ENCODE assay signal across 25 mouse cellular contexts in genomic region chrX:140822295-140822694, GRCm38 (mm10). TPM values are rescaled to one million over a fixed set of nuclear protein-coding genes. Genes with fewer than 3 reads are reported as not detected.
DNase-seq lines count a peak whose midpoint lies in the region; ATAC-seq and TF ChIP-seq lines count a peak whose summit lies in the region.
"Had no signal": no experiment of that assay in that cellular context is flagged by ENCODE, and none has a peak within 500 bp of the region (broad histone marks: within the 10 kb centered on the region; RNA-seq: fewer than 3 reads in every experiment).

No protein-coding gene starts in this region.

- peak overlapping the region; percentile 12; the same call in 1 of the 2 replicates for H3K4me2 ChIP-seq in lung, embryonic 14.5 days
- H3K4me2 ChIP-seq in lung, embryonic 16.5 days (ENCODE audit: low read depth, low read length) = peak overlapping the region; percentile 27
- peak overlapping the region; percentile 24; the same call in 1 of the 2 replicates for H3K4me2 ChIP-seq in stomach, embryonic 16.5 days (ENCODE audit: low read depth, low read length)
- no peak overlapping the region for H3K4me2 ChIP-seq in stomach, postnatal 0 days (replicated peaks; ENCODE audit: low read depth)
- H3K4me2 ChIP-seq: embryonic facial prominence, embryonic 13.5 days; embryonic facial prominence, embryonic 15.5 days; forebrain, embryonic 12.5 days had no signal

- H3K9ac ChIP-seq in lung, embryonic 14.5 days = no peak overlapping the region
- no peak overlapping the region for H3K9ac ChIP-seq in lung, embryonic 16.5 days (ENCODE audit: low read length)
- H3K9ac ChIP-seq in stomach, embryonic 16.5 days (ENCODE audit: low read length) = no peak overlapping the region
- no peak overlapping the region for H3K9ac ChIP-seq in stomach, postnatal 0 days (ENCODE audit: low read length)
- H3K9ac ChIP-seq: embryonic facial prominence, embryonic 13.5 days; embryonic facial prominence, embryonic 15.5 days; forebrain, embryonic 12.5 days had no signal

- H3K36me3 ChIP-seq in lung, embryonic 14.5 days (ENCODE audit: insufficient read depth) = no peaks in the 10 kb centered on the region
- no peaks in the 10 kb centered on the region for H3K36me3 ChIP-seq in lung, embryonic 16.5 days (ENCODE audit: control insufficient read depth, insufficient read depth, low read length)
- H3K36me3 ChIP-seq in stomach, embryonic 16.5 days (ENCODE audit: control insufficient read depth, insufficient read depth, low read length) = no peaks in the 10 kb centered on the region
- no peaks in the 10 kb centered on the region for H3K36me3 ChIP-seq in stomach, postnatal 0 days (ENCODE audit: control insufficient read depth, insufficient read depth, low read length)
- H3K36me3 ChIP-seq: embryonic facial prominence, embryonic 13.5 days; embryonic facial prominence, embryonic 15.5 days; forebrain, embryonic 10.5 days; forebrain, embryonic 12.5 days had no signal

- ATAC-seq in lung, embryonic 14.5 days (ENCODE audit: insufficient read depth) = peak; percentile 62; the same call in 1 of the 2 replicates
- ATAC-seq in lung, embryonic 16.5 days (ENCODE audit: low read depth) = no peak
- no peak for ATAC-seq in stomach, embryonic 16.5 days (ENCODE audit: insufficient read depth, low FRiP score)
- no peak for ATAC-seq in stomach, postnatal 0 days (ENCODE audit: low FRiP score, low TSS enrichment)
- ATAC-seq: forebrain, embryonic 14.5 days had no signal

- TF ChIP-seq CTCF in lung, embryonic 14.5 days (IDR thresholded peaks at IDR 0.05; ENCODE audit: low read depth) = no peak
- TF ChIP-seq CTCF in stomach, postnatal 0 days (IDR thresholded peaks at IDR 0.05; ENCODE audit: low read depth) = no peak

- H3K4me1 ChIP-seq in lung, embryonic 14.5 days (ENCODE audit: insufficient read depth) = no peaks in the 10 kb centered on the region
- H3K4me1 ChIP-seq in lung, embryonic 16.5 days (replicated peaks; ENCODE audit: control insufficient read depth, insufficient read depth, low read length) = no peaks in the 10 kb centered on the region
- no peaks in the 10 kb centered on the region for H3K4me1 ChIP-seq in stomach, embryonic 16.5 days (ENCODE audit: control insufficient read depth, insufficient read depth, low read length)
- no peaks in the 10 kb centered on the region for H3K4me1 ChIP-seq in stomach, postnatal 0 days (replicated peaks; ENCODE audit: control insufficient read depth, insufficient read depth)
- H3K4me1 ChIP-seq: embryonic facial prominence, embryonic 13.5 days; embryonic facial prominence, embryonic 15.5 days; forebrain, embryonic 10.5 days; forebrain, embryonic 12.5 days had no signal

- H3K4me3 ChIP-seq in lung, embryonic 14.5 days (ENCODE audit: low read depth, low read length) = no peak overlapping the region
- H3K4me3 ChIP-seq in lung, embryonic 16.5 days (ENCODE audit: low read length) = no peak overlapping the region
- H3K4me3 ChIP-seq in stomach, embryonic 16.5 days (replicated peaks; ENCODE audit: low read length) = no peak overlapping the region; the same call in 1 of the 2 replicates
- H3K4me3 ChIP-seq in stomach, postnatal 0 days (ENCODE audit: low read depth, low read length) = no peak overlapping the region
- H3K4me3 ChIP-seq: embryonic facial prominence, embryonic 13.5 days; embryonic facial prominence, embryonic 15.5 days; erythroblast, embryonic 14.5 days; forebrain, embryonic 10.5 days; forebrain, embryonic 12.5 days had no signal

- TF ChIP-seq EP300 in stomach, postnatal 0 days (optimal IDR thresholded peaks at IDR 0.05) = no peak

- H3K9me3 ChIP-seq in lung, embryonic 14.5 days (ENCODE audit: low read depth, low read length) = no peaks in the 10 kb centered on the region
- no peaks in the 10 kb centered on the region for H3K9me3 ChIP-seq in lung, embryonic 16.5 days (ENCODE audit: control insufficient read depth, low read length)
- H3K9me3 ChIP-seq in stomach, embryonic 16.5 days (replicated peaks; ENCODE audit: control insufficient read depth, low read length) = no peaks in the 10 kb centered on the region
- no peaks in the 10 kb centered on the region for H3K9me3 ChIP-seq in stomach, postnatal 0 days (ENCODE audit: control insufficient read depth, low read length)
- H3K9me3 ChIP-seq: embryonic facial prominence, embryonic 13.5 days; embryonic facial prominence, embryonic 15.5 days; forebrain, embryonic 10.5 days; forebrain, embryonic 12.5 days had no signal

- WGBS in lung, embryonic 14.5 days = 57% methylated on average over 17 of the region's 17 CpGs
- WGBS in lung, embryonic 16.5 days = 61% methylated on average over 17 of the region's 17 CpGs
- WGBS in stomach, embryonic 16.5 days = 54% methylated on average over 17 of the region's 17 CpGs
- WGBS in stomach, postnatal 0 days = 68% methylated on average over 17 of the region's 17 CpGs

- DNase-seq in lung, embryonic 14.5 days = peak; percentile 56
- no peak for DNase-seq in lung, postnatal 14 days
- DNase-seq in lung, adult 18-20 months = no peak
- DNase-seq in stomach, postnatal 0 days (ENCODE audit: low spot score) = no peak
- DNase-seq: adrenal gland, adult 2 months; adrenal gland, postnatal 10 days; adrenal gland, postnatal 25 days; cerebellum, adult 11 months; cerebellum, adult 18-20 months; cerebellum, adult 8-10 months; cerebellum, adult 9-11 months; cerebellum, postnatal 14 days; cerebellum, postnatal 36 days; embryo, embryonic 11 days had no signal

- no peaks in the 10 kb centered on the region for H3K27me3 ChIP-seq in lung, embryonic 14.5 days (ENCODE audit: insufficient read depth, low read length)
- H3K27me3 ChIP-seq in lung, embryonic 16.5 days (ENCODE audit: control insufficient read depth, insufficient read depth, low read depth, low read length) = no peaks in the 10 kb centered on the region
- no peaks in the 10 kb centered on the region for H3K27me3 ChIP-seq in stomach, embryonic 16.5 days (ENCODE audit: control insufficient read depth, insufficient read depth, low read length)
- no peaks in the 10 kb centered on the region for H3K27me3 ChIP-seq in stomach, postnatal 0 days (ENCODE audit: control insufficient read depth, insufficient read depth, low read length)

- H3K27ac ChIP-seq in lung, embryonic 14.5 days (ENCODE audit: low read depth) = no peak overlapping the region
- no peak overlapping the region for H3K27ac ChIP-seq in lung, embryonic 16.5 days (ENCODE audit: low read length)
- no peak overlapping the region for H3K27ac ChIP-seq in stomach, embryonic 16.5 days (ENCODE audit: low read length)
- H3K27ac ChIP-seq in stomach, postnatal 0 days (replicated peaks) = no peak overlapping the region
- H3K27ac ChIP-seq: embryonic facial prominence, embryonic 13.5 days; embryonic facial prominence, embryonic 15.5 days; forebrain, embryonic 10.5 days; forebrain, embryonic 12.5 days had no signal

RNA-seq across cellular contexts. Expression of gene Tex13b, which starts 9.1 kb away (rescaled TPM):
- not detected in 2 replicates for polyA plus RNA-seq in lung, embryonic 14.5 days (2014; fragmentation: Nextera tagmentation; extraction: Ambion mirVana)
- polyA plus RNA-seq in lung, embryonic 16.5 days (2015; fragmentation: Nextera tagmentation; extraction: Ambion mirVana) = not detected in 2 replicates
- polyA plus RNA-seq in stomach, embryonic 16.5 days (2015; fragmentation: Nextera tagmentation; extraction: Ambion mirVana) = not detected in 2 replicates
- 0.10 TPM in 1 of 2 replicates, not detected in the other for polyA plus RNA-seq in stomach, postnatal 0 days (2015; fragmentation: Nextera tagmentation; extraction: Ambion mirVana)
- polyA plus RNA-seq: adrenal gland, adult 2 months; brain, embryonic 14.5 days; C2C12; embryonic facial prominence, embryonic 11.5 days; erythroblast, embryonic 14.5 days; forebrain, embryonic 10.5 days; forebrain, embryonic 12.5 days; forebrain, embryonic 14.5 days had no signal
